Mouse (Mus musculus): Measurements from ENCODE around the gene Lsm3. TPM values are rescaled to one million over a fixed set of nuclear protein-coding genes. Genes with fewer than 3 reads are reported as not detected.
"Not testable (repeated sequence)": the region's sequence is repeated elsewhere in the genome, so short reads cannot be mapped to it uniquely, and the experiment has no call there.

Gene Lsm3
- polyA plus RNA-seq (2012; rRNA removed), result 38.0 and 46.1 TPM in 2 replicates

DNA sequence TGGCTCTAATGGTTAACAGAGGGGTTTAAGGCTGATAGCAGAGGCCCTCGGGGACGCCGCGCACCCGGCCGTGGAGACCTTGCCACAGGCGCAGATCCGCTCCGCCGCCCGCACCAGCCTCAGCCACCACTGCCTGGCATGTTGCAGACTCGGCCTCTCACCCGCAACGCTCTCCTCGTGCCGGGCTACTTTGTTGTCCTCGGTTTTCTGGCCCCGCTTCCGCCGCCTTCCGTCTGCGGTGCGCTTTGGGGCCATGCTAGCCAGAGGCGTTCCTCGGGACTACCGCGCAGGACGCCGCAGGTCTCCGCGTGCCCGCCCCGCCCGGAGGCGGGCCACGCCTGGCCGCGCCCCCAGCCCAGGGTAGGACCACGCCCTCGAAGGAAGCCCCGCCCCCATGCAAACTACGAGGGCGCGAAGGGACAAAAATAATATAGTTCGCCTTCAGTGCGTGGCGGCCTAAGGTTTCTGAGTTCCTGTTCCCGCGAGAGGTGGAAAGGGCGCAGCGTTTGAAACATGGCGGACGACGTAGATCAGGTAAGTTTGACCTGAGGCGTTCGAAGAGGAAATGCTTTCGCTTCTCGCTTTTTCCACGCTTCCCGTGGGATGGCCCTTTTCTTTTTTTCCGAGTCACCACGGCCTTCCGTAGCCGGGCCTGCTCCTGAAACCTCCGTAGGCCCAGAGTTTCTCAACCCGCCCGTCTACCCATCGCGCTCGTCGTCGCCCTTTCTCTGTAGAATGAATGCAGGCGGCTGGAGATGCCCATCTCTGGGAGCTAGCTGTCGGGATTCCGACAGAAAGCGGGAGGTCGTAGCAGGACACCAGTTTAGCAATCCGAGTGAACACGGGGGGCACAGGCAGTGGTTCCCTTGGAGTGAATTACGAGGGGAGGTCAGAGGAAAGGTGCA is at the start of gene Lsm3, which contains the start of gene Xpc:
Lsm3 (plus strand) TSS at position 384 of the 905 bp plus-strand sequence.
Xpc (minus strand) TSS at position 344 of the 905 bp plus-strand sequence.
- WGBS, result under 1% methylated on average over 80 of the region's 80 CpGs
- peak; percentile 99 for DNase-seq
- Histone ChIP-seq H3K36me3 (ENCODE audit: control insufficient read depth, insufficient read depth, low read length) (peaks cover 21% of the 10 kb centered on the region), H3K27ac (ENCODE audit: control insufficient read depth, insufficient read depth, low read length) (peak within 1 kb of the TSS; percentile 37; the same call in 1 of the 2 replicates), H3K4me3 (ENCODE audit: control insufficient read depth, insufficient read depth, low read length) (peak within 1 kb of the TSS; percentile 90), H3K4me1 (replicated peaks; ENCODE audit: control insufficient read depth, insufficient read depth, low read length) (peaks cover 9% of the 10 kb centered on the region), H3K27me3 (ENCODE audit: control insufficient read depth, insufficient read depth, low read length) (no peaks in the 10 kb centered on the region)
- TF ChIP-seq CTCF (IDR thresholded peaks at IDR 0.05; ENCODE audit: borderline replicate concordance, control insufficient read depth, extremely low read depth, insufficient read depth, low read length, poor library complexity), result peak; percentile 43; the same call in 1 of the 2 replicates
- peak; percentile 84 for TF ChIP-seq POLR2A (IDR thresholded peaks at IDR 0.05; ENCODE audit: control insufficient read depth, extremely low read depth, insufficient read depth, low read length, poor library complexity)

DNA sequence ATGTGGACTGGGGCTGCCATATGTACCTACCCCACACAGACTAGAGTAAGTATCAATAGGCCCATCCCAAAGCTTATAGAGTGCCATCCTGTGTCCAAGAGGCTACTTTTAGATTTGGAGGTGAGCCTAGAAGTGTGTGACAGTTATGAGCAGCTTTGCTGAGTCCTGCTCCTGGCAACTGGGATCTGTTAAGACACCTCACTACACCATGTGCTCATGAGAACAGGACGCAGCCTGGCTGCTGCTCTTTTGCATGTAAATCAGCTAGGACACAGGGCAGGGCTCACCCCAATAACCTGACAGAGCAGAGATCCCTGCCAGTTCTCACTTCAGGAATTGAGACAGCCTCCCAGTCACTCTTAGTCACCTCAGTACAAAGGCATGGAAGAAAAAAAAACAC is 48.6 kb upstream of the Lsm3 start:
- Histone ChIP-seq H3K27ac (ENCODE audit: control insufficient read depth, insufficient read depth, low read length) (no peak overlapping the region), H3K36me3 (ENCODE audit: control insufficient read depth, insufficient read depth, low read length) (peaks cover 11% of the 10 kb centered on the region; the same call in 1 of the 2 replicates)
- whole genome bisulfite sequencing, result 97% methylated on average over 1 of the region's 1 CpGs

DNA sequence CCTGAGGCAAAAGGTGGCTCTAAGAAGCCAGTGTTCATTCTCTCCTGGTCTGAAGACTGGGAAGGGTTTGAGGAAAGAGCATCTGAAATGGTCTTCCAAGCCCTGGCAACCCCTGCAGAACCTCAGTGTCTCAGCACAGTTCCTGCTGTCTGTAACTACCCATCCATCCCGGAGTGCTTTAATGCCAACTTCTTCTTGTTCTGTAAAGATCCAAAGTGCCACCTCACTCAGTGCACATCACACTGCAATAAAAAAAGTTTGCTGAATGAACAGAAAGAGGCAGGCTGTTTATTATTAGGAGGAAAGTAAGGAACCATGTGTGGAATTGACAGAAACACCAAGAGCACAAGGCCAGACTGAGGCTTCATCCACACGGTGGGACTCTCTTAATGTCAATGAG is 45.0 kb upstream of the Lsm3 start:
- Histone ChIP-seq H3K4me3 (ENCODE audit: control insufficient read depth, insufficient read depth, low read length) (no peak overlapping the region), H3K27me3 (ENCODE audit: control insufficient read depth, insufficient read depth, low read length) (no peaks in the 10 kb centered on the region), H3K36me3 (ENCODE audit: control insufficient read depth, insufficient read depth, low read length) (peaks cover 5% of the 10 kb centered on the region; the same call in 1 of the 2 replicates), H3K4me1 (replicated peaks; ENCODE audit: control insufficient read depth, insufficient read depth, low read length) (peaks cover 16% of the 10 kb centered on the region), H3K27ac (ENCODE audit: control insufficient read depth, insufficient read depth, low read length) (no peak overlapping the region)
- DNase-seq, result no peak
- TF ChIP-seq CTCF (IDR thresholded peaks at IDR 0.05; ENCODE audit: borderline replicate concordance, control insufficient read depth, extremely low read depth, insufficient read depth, low read length, poor library complexity) (no peak), POLR2A (IDR thresholded peaks at IDR 0.05; ENCODE audit: control insufficient read depth, extremely low read depth, insufficient read depth, low read length, poor library complexity) (no peak)
- WGBS, result 97% methylated on average over 2 of the region's 2 CpGs

More for the DNA sequence above, 48.6 kb upstream of the Lsm3 start:
- no peak overlapping the region for H3K4me3 ChIP-seq (ENCODE audit: control insufficient read depth, insufficient read depth, low read length)
- no peaks in the 10 kb centered on the region for H3K27me3 ChIP-seq (ENCODE audit: control insufficient read depth, insufficient read depth, low read length)
- DNase-seq, result no peak
- peaks cover under 1% of the 10 kb centered on the region; the same call in 1 of the 2 replicates for H3K4me1 ChIP-seq (replicated peaks; ENCODE audit: control insufficient read depth, insufficient read depth, low read length)
- no peak for TF ChIP-seq CTCF (IDR thresholded peaks at IDR 0.05; ENCODE audit: borderline replicate concordance, control insufficient read depth, extremely low read depth, insufficient read depth, low read length, poor library complexity)
- TF ChIP-seq POLR2A (IDR thresholded peaks at IDR 0.05; ENCODE audit: control insufficient read depth, extremely low read depth, insufficient read depth, low read length, poor library complexity), result no peak

DNA sequence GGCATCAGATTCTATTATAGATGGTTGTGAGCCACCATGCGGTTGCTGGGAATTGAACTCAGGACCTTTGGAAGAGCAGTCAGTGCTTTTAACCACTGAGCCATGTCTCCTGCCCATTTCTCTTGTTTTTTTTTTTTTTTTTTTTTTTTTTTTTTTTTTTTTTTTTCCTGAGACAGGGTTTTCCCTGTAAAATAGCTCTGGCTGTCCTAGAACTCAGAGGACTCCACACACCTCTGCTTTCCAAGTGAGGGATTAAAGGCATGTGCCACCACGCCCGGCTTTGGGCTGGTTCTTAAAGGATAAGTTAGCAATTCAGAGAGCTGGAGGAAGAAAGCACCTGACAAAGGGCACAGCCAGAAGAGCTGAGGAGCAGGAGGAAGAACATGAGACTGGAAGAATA is 44.3 kb upstream of the Lsm3 start:
- not testable (repeated sequence) for H3K36me3 ChIP-seq (ENCODE audit: control insufficient read depth, insufficient read depth, low read length); DNase-seq; H3K27me3 ChIP-seq (ENCODE audit: control insufficient read depth, insufficient read depth, low read length); H3K27ac ChIP-seq (ENCODE audit: control insufficient read depth, insufficient read depth, low read length); H3K4me3 ChIP-seq (ENCODE audit: control insufficient read depth, insufficient read depth, low read length)
- peaks cover 16% of the 10 kb centered on the region for H3K4me1 ChIP-seq (replicated peaks; ENCODE audit: control insufficient read depth, insufficient read depth, low read length)
- WGBS, result 95% methylated on average over 3 of the region's 3 CpGs

DNA sequence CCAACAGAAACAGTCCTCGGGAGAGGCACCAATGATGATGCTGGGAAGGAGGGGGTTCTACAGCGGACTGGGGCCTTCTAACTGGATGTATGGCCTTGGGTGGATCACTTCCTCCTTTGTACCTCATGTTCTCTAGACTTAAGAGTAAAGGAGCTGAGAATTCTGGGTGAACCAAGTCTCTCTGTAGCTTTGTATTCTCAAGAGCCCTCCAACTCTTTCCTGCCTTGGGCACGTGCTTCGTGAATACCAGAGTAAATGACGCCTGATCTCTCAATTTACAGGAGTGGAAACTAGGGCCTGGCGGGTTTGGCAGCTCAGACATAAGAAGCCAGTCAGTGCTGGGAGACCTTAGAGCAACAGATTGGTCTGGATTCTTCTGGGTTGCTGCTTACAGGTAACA is 43.4 kb upstream of the Lsm3 start:
- DNase-seq, result no peak
- H3K27me3 ChIP-seq (ENCODE audit: control insufficient read depth, insufficient read depth, low read length), result no peaks in the 10 kb centered on the region
- H3K27ac ChIP-seq (ENCODE audit: control insufficient read depth, insufficient read depth, low read length), result peak overlapping the region; percentile 14; the same call in 1 of the 2 replicates
- H3K4me3 ChIP-seq (ENCODE audit: control insufficient read depth, insufficient read depth, low read length), result peak overlapping the region; percentile 74
- WGBS, result 26% methylated on average over 6 of the region's 6 CpGs
- H3K4me1 ChIP-seq (replicated peaks; ENCODE audit: control insufficient read depth, insufficient read depth, low read length), result peaks cover 16% of the 10 kb centered on the region
- peaks cover 2% of the 10 kb centered on the region; the same call in 1 of the 2 replicates for H3K36me3 ChIP-seq (ENCODE audit: control insufficient read depth, insufficient read depth, low read length)
- TF ChIP-seq POLR2A (IDR thresholded peaks at IDR 0.05; ENCODE audit: control insufficient read depth, extremely low read depth, insufficient read depth, low read length, poor library complexity) (no peak), CTCF (IDR thresholded peaks at IDR 0.05; ENCODE audit: borderline replicate concordance, control insufficient read depth, extremely low read depth, insufficient read depth, low read length, poor library complexity) (no peak)

DNA sequence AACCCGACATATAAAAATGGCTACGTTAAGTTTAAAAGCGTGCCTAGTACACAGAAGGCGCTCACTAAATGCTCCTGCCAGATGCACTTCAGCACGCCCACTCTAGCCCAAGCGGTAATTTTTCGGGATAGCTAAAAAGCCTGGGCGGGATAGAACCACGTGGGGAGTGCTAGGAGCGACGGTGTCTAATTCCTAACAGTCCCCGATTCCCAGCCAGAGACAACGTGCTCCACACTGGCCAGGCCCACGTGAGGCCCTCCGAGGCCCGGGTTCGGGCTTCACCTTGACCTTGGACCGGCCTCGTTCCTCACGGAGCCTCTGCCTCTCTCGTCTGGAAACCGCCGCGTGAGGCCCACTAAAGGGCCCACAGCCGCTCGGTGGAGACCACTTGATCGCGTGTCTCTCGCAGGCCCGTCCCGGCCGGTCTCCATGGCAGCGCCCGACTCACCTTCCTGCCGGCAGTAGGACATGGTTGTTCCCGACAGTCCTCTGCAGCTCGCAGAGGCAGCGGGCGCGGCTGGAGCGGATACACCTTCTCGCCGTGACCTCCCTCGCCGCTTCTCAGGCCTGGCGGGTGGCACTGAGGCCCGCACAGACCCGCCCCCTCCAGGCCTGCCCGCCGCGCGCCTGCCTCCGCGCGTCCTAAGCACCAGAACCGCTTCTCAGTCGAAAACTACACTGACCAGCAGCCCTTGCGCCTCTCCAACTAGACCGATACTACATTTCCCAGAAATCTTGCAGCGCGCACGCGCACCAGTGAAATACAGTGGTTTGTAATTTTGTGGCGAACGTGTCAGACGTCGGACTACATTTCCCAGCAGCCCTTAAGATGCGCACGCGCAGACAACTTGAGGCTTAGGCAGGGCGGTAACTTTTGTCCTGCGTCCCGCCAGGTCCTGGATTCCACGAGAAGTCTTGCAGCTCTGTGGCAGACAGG is 42.6 kb upstream of the Lsm3 start, which contains the start of the genes Chchd4 and Tmem43:
Chchd4 (minus strand) TSS at position 679 of the 937 bp plus-strand sequence.
Tmem43 (plus strand) TSS at position 836 of the 937 bp plus-strand sequence.
- Histone ChIP-seq H3K36me3 (ENCODE audit: control insufficient read depth, insufficient read depth, low read length) (peaks cover 9% of the 10 kb centered on the region), H3K4me1 (replicated peaks; ENCODE audit: control insufficient read depth, insufficient read depth, low read length) (peaks cover 16% of the 10 kb centered on the region), H3K27ac (ENCODE audit: control insufficient read depth, insufficient read depth, low read length) (peak within 1 kb of the TSS; percentile 14; the same call in 1 of the 2 replicates), H3K27me3 (ENCODE audit: control insufficient read depth, insufficient read depth, low read length) (no peaks in the 10 kb centered on the region), H3K4me3 (ENCODE audit: control insufficient read depth, insufficient read depth, low read length) (peak within 1 kb of the TSS; percentile 74)
- WGBS, result under 1% methylated on average over 74 of the region's 74 CpGs
- TF ChIP-seq POLR2A (IDR thresholded peaks at IDR 0.05; ENCODE audit: control insufficient read depth, extremely low read depth, insufficient read depth, low read length, poor library complexity) (peak; percentile 41; the same call in 1 of the 2 replicates), CTCF (IDR thresholded peaks at IDR 0.05; ENCODE audit: borderline replicate concordance, control insufficient read depth, extremely low read depth, insufficient read depth, low read length, poor library complexity) (peak; percentile 52; the same call in 1 of the 2 replicates)
- peak; percentile 99 for DNase-seq
